Mouse (Mus musculus): ENCODE data around the gene Sun2.

Gene Sun2

GRCm38 (mm10) chr15:79725190-79725789 lies 17.0 kb downstream of the Sun2 start:
- no peak for DNase-seq (ENCODE audit: low read depth)

DNA sequence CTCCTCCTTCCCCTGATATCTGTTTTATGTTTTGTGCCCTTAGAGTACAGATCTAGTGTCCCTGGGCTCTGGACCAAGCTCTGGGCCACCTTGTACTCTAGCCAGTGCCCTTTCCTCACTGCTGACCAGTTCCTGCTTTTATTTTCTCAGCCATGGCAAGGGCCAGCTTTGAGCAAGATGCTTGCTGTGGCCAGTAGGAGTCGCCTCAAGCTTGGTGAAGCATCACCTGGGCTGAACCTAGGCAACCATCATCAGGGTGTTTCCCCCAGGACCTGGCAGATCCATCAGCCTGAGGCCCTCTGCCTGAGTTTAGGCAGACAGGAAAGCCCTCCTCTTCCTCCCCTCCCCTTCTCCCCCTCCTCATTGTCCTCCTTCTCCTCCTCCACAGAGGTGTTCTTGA lies 18.9 kb downstream of the Sun2 start:
- no peak for DNase-seq (ENCODE audit: low read depth)

DNA sequence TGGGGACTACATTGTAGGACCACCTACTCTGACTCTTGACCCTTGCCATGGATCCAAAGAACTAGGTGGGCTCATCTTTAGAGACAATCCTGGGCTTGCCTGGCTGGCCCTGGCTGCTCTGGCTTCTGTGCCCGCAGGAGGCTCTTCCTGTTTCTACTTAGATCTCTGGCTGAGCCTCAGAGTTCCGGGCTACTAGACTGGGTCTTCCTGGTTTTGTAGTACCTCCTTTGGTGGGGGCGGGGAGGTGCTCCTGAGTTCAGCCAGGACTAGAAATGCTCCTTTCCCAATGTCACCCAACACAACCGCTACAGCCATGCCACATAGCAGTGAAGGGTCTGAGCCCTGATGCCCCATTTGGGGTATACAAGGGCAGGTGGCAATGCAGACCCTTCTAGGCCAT lies 21.5 kb downstream of the Sun2 start:
- no peak for DNase-seq (ENCODE audit: low read depth)

DNA sequence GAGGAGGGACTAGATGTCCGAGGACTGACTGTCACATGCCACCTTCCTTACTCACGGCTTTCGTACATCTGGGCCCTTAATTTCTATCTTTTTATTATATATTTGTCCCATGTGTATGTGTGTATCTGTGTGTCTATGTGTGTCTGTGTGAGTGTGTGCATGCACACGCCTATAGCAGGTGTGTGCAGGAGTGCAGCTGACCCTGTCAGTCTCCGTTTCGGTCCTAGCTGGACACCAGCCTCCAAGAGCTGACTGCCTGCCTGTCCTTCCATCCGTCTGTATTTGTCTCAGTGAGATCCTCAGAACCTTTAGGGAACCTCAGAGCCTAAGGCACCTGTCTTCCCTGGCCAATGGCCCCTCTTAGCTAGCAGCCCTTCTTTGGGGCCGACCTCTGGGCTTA lies 22.1 kb downstream of the Sun2 start:
- no peak for DNase-seq (ENCODE audit: low read depth)

GRCm38 (mm10) chr15:79716710-79717109 lies 25.6 kb downstream of the Sun2 start:
- DNase-seq (ENCODE audit: low read depth) = no peak

DNA sequence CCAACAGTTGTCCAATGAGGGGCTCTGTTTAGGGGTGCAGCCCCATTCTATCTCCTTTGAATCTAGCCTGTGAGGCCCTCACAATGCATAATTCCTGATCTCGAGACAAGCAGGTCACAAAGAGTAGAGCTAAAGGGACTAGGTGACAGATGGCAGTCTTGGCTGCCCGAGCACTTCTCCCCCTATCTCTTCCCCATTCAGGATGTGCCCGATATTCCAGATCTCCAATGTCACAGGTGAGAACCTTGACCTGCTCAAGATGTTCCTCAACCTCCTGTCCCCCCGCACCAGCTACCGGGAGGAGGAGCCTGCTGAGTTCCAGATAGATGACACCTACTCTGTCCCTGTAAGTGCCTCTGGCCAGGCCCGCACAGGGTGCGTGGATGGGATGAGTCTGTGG lies 26.7 kb downstream of the Sun2 start:
- no peak for DNase-seq (ENCODE audit: low read depth)

GRCm38 (mm10) chr15:79708229-79708822 lies 34.0 kb downstream of the Sun2 start:
- no peak for DNase-seq (ENCODE audit: low read depth)

DNA sequence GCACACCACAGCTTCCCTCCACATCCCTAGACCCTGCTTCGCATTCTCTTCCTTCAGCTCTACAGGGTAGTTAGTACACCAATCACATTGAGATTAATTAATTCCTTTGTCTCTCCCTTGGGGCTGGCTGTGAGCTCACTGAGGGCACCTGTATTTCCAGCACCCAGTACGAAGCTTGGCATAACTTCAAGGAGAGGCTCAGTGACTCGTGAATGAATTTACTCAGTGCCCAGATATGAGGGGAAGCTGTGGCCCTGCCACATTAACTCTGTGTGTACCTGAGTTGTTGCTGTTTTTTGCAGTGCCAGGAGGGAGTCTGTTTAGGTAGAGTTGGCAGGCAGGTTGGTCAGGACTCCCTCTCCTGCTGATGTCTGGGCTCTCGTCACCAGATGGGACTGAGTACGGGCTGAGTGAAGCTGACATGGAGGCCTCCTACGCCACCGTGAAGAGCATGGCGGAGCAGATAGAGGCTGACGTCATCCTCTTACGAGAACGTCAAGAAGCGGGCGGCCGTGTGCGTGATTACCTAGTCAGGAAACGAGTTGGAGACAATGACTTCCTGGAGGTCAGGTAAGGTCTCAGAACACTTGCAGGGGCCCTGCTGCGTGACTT lies 35.6 kb downstream of the Sun2 start:
- no peak for DNase-seq (ENCODE audit: low read depth)

GRCm38 (mm10) chr15:79697558-79698187 lies 44.7 kb downstream of the Sun2 start:
- DNase-seq (ENCODE audit: low read depth) = no peak

DNA sequence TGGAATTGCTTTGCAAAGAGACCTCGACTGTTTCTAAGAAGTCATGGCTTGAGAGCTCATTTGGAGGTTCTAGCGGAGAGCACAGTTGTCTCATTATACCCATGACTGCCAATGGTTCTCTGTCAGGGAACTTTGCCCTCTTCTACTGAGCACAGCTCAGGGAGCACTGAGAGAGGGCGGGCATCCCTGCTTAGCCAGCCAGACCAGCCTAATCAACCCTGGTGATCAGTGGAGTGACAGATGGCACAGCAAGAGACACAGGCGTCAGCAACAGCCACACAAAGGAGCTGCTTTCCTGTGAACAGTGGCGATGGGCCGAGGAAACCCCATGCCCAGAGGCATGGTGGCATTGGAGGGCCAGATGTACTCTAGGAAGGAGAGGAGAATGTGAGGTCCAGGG lies 45.3 kb downstream of the Sun2 start:
- no peak for DNase-seq (ENCODE audit: low read depth)

DNA sequence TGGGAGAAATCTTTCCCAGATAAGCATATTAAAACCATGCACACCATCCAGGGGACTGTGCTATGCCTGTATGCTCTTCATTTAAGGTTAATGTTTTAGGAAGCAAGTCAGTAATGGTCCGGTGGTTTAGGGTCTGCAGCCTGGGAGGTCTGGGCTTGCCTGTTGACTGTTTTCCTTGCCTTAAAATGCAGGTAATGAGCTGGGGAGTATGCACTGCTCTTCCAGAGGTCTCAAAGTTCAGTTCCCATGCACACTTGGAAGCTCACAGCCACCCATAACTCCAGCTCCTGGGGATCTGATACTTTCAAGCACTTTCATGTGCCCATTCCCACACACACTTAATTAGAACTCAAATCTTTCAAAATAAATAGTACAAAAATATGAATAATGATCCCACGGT lies 45.8 kb downstream of the Sun2 start:
- DNase-seq (ENCODE audit: low read depth) = no peak

GRCm38 (mm10) chr15:79695516-79695915 lies 46.8 kb downstream of the Sun2 start:
- no peak for DNase-seq (ENCODE audit: low read depth)

GRCm38 (mm10) chr15:79694512-79694911 lies 47.8 kb downstream of the Sun2 start:
- no peak for DNase-seq (ENCODE audit: low read depth)

GRCm38 (mm10) chr15:79693740-79694139 lies 48.6 kb downstream of the Sun2 start:
- DNase-seq (ENCODE audit: low read depth) = no peak

DNA sequence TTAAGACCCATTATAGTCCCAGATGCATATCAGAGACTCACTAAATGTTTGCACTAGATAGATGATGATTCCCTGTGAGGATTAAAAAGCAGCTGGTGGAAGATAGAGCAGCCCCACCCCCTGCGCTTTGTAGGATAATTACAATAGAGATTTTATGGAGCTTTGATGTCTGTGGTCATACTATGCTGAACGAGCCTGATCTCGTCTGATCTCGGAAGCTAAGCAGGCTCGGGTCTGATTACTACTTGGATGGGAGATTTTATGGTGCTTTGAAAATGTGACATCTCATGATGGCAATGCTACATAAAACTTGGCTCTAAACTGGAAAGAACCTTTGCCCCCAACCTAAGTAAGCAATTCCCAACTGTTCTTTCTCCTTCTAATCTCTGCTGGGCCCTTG lies 50.0 kb downstream of the Sun2 start:
- no peak for DNase-seq (ENCODE audit: low read depth)

DNA sequence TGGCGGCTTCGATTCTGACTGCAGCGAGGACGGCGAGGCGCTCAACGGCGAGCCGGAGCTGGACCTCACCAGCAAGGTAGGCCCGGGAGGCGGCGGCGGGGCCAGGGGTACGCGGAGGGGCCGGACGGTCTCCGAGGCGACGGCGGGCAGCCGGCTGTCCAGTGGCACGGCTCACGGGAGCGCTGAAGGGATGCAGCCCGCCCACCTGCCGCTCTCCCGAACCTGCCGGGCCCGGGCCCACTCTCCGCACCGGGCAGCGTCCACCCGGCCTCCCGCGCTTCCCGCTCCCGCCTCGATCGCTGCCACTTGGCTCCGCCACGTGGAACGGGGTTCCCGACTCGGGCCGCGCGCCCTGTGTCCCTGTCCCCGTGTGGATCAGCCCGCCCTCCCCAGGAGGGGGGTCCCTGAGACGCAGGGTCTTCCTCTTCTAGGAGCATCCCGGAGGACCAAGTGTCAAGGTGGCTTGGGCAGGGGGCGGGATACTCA lies 51.3 kb downstream of the Sun2 start:
- no peak for DNase-seq (ENCODE audit: low read depth)

- DNase-seq (ENCODE audit: low read depth) = peak; percentile 100
Measured at GRCm38 (mm10) chr15:79690426-79691022, 51.8 kb downstream of the Sun2 start, which contains the start of gene Gtpbp1. Gtpbp1 (plus strand) TSS chr15:79690845.

DNA sequence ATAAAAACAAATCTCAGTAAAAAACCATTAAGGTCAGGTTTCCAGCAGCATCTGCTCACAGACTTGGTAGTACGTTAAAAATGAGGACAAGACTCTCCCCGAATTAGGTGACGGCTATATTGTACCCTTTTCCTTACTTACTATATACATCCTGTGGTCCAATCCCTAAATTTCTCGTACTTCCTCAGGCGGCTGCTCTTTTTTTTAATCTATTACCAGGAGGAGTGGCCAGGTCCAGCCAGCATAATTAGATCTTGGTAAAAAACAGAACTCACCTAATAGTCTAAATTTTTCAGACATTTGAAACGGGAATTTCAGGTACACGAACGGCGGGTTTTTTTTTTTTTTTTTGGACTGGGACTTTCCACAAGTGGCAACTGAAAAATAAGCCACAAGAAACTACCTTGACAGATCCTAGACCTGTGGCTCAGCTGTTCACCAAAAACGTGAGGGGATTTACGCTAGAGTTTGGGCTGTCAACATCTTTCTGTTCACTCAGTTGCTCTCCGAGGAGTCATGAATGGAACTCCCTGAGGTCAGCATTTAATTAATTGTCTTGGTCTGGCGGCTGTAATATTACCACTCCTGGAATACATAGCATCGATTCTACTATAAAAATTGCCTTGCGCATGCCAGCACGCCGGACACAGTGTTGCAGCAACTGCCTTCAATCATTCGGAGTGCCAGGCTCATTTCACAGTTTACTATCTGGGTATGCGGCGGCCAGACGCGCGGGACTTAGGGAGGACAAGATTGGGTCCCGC lies 52.5 kb downstream of the Sun2 start:
- no peak for DNase-seq (ENCODE audit: low read depth)

- no peak for DNase-seq (ENCODE audit: low read depth)
Measured at GRCm38 (mm10) chr15:79688268-79688956, 53.9 kb downstream of the Sun2 start.

GRCm38 (mm10) chr15:79687646-79688267 lies 54.6 kb downstream of the Sun2 start, which contains the start of gene Josd1:
Josd1 (minus strand) TSS chr15:79687919.
- peak; percentile 91 for DNase-seq (ENCODE audit: low read depth)

DNA sequence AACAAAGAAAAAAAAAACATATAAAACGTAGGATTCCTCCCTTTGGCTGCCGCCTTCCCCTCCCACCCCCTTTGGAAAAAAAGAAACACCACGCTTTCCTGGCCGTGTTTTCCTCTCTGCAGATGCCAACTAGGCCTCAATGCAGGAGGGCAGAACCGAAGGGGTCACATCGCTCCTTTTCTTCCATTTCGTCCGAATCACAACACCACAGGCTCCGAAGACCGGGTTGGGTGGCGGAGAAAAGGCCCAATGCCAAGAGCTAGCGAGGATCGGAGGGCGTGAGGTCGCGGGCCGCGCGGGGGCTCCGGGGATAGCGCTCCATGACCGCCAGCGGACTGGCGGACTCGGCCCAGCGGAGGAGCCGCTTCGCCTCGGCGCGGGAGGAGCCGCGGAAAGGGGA lies 55.2 kb downstream of the Sun2 start:
- no peak for DNase-seq (ENCODE audit: low read depth)

Measured in fibroblast of lung, adult 2 months (primary cell).